7 mouse cellular contexts compared by ENCODE assay signal in genomic region chr7:120754671-120755070, GRCm38 (mm10). TPM values are rescaled to one million over a fixed set of nuclear protein-coding genes. Genes with fewer than 3 reads are reported as not detected.
DNase-seq lines count a peak whose midpoint lies in the region; ATAC-seq and TF ChIP-seq lines count a peak whose summit lies in the region.

No protein-coding gene starts in this region.

- no peak overlapping the region for H3K4me2 ChIP-seq in limb, embryonic 13.5 days (replicated peaks)
- H3K4me2 ChIP-seq in midbrain, postnatal 0 days (ENCODE audit: low read depth, low read length, poor library complexity, severe bottlenecking), result no peak overlapping the region

- WGBS in limb, embryonic 13.5 days, result 3% methylated on average over 5 of the region's 5 CpGs
- 5% methylated on average over 5 of the region's 5 CpGs for WGBS in midbrain, postnatal 0 days

- H3K27me3 ChIP-seq in limb, embryonic 13.5 days, result no peaks in the 10 kb centered on the region
- H3K27me3 ChIP-seq in midbrain, postnatal 0 days (ENCODE audit: insufficient read depth, low read length), result no peaks in the 10 kb centered on the region

- peak; percentile 73 for DNase-seq in adrenal gland, adult 2 months
- DNase-seq in embryo, embryonic 10 days (ENCODE audit: low spot score), result peak; percentile 95
- peak; percentile 29 for DNase-seq in gastrocnemius, postnatal 25 days
- DNase-seq in kidney, adult 8-10 months, result peak; percentile 44 to 82
- peak; percentile 87 for DNase-seq in midbrain, postnatal 0 days (ENCODE audit: low spot score)
- DNase-seq in spleen, postnatal 14 days (ENCODE audit: low spot score in 2 of 2), result peak; percentile 43 to 65

- H3K9me3 ChIP-seq in limb, embryonic 13.5 days, result no peaks in the 10 kb centered on the region
- H3K9me3 ChIP-seq in midbrain, postnatal 0 days (ENCODE audit: low read length), result no peaks in the 10 kb centered on the region

- H3K27ac ChIP-seq in limb, embryonic 13.5 days, result no peak overlapping the region
- no peak overlapping the region for H3K27ac ChIP-seq in midbrain, postnatal 0 days (ENCODE audit: low read depth, low read length)

- TF ChIP-seq CTCF in midbrain, postnatal 0 days (IDR thresholded peaks at IDR 0.05), result peak; percentile 93

- peak; percentile 77; the same call in 1 of the 2 replicates for ATAC-seq in limb, embryonic 13.5 days (ENCODE audit: low FRiP score, low read depth)
- peak; percentile 72; the same call in 1 of the 2 replicates for ATAC-seq in midbrain, postnatal 0 days (ENCODE audit: low FRiP score)

- H3K36me3 ChIP-seq in limb, embryonic 13.5 days, result no peaks in the 10 kb centered on the region
- no peaks in the 10 kb centered on the region for H3K36me3 ChIP-seq in midbrain, postnatal 0 days (ENCODE audit: insufficient read depth, low read length)

- no peak overlapping the region for H3K4me3 ChIP-seq in limb, embryonic 13.5 days
- no peak overlapping the region for H3K4me3 ChIP-seq in midbrain, postnatal 0 days (ENCODE audit: low read depth, low read length)

- no peak overlapping the region for H3K9ac ChIP-seq in limb, embryonic 13.5 days
- H3K9ac ChIP-seq in midbrain, postnatal 0 days (replicated peaks; ENCODE audit: low read length, poor library complexity, severe bottlenecking), result no peak overlapping the region

- no peaks in the 10 kb centered on the region for H3K4me1 ChIP-seq in limb, embryonic 13.5 days
- no peaks in the 10 kb centered on the region for H3K4me1 ChIP-seq in midbrain, postnatal 0 days (ENCODE audit: insufficient read depth, low read length)

RNA-seq across cellular contexts. Expression of gene Vwa3a, which starts 15.6 kb away (rescaled TPM):
- total RNA-seq in adrenal gland, adult 2 months (2021), result 1 to 10 TPM; 1.8 to 3.9 TPM
- polyA plus RNA-seq in adrenal gland, adult 2 months (2012; rRNA removed), result 0.71 and 1.2 TPM in 2 replicates
- under 1 TPM; 0.51 to 0.72 TPM for total RNA-seq in gastrocnemius, postnatal 25 days (2021)
- 0.10 and 0.20 TPM in 2 replicates for polyA plus RNA-seq in limb, embryonic 13.5 days (2015; fragmentation: Nextera tagmentation; extraction: Ambion mirVana)
- total RNA-seq in midbrain, postnatal 0 days (2014; rRNA removed), result 1.6 and 2.4 TPM in 2 replicates
- polyA plus RNA-seq in midbrain, postnatal 0 days (2015; fragmentation: Nextera tagmentation; extraction: Ambion mirVana), result 1.8 and 2.3 TPM in 2 replicates

RNA-seq across cellular contexts. Expression of gene Gm5737, which starts 57.5 kb away (rescaled TPM):
- not detected for total RNA-seq in adrenal gland, adult 2 months (2021)
- polyA plus RNA-seq in adrenal gland, adult 2 months (2012; rRNA removed), result not detected in 2 replicates
- total RNA-seq in gastrocnemius, postnatal 25 days (2021), result under 1 TPM; 0.43 to 0.51 TPM
- not detected in 2 replicates for polyA plus RNA-seq in limb, embryonic 13.5 days (2015; fragmentation: Nextera tagmentation; extraction: Ambion mirVana)
- not detected in 2 replicates for total RNA-seq in midbrain, postnatal 0 days (2014; rRNA removed)
- polyA plus RNA-seq in midbrain, postnatal 0 days (2015; fragmentation: Nextera tagmentation; extraction: Ambion mirVana), result 0.22 TPM in 1 of 2 replicates, not detected in the other

Comparison
In these comparisons a context has a peak if more than half of its experiments do, and no peak if none do; other contexts are left out.
1. DNase-seq: peak in every context shown above with its lines; median percentile 95 in embryo, embryonic 10 days; 87 in midbrain, postnatal 0 days; 73 in adrenal gland, adult 2 months; 63 in kidney, adult 8-10 months; 54 in spleen, postnatal 14 days; 29 in gastrocnemius, postnatal 25 days.